Comparison of ENCODE assay signal across 2 mouse cellular contexts in the genomic region with DNA sequence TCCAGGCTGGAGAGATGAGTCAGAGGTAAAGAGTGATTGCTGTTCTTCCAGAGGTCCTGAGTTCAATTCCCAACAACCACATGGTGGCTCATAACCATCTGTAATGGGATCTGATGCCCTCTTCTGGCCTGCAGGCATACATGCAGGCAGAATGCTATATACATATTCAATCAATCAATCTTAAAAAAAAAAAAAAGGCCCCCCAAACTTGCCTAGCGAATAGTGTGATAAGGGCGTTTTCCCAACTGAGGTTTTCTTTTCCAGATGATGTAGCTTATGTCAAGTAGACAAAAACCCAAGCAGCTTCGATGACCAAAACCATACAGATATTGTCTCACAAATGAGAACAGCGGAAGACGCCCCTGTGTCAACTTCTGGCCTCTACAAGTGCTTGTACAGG.
TF ChIP-seq lines count a peak whose summit lies in the region.

No protein-coding gene starts in this region.

TF ChIP-seq in CH12.LX, 34 proteins besides CTCF, POLR2A, EP300 and RAD21:
- peak; percentile 49 for TF ChIP-seq ZNF384 (IDR thresholded peaks at IDR 0.05; ENCODE audit: low read depth, low read length)

TF ChIP-seq in MEL, 35 proteins besides CTCF, POLR2A, EP300 and RAD21:
- TF ChIP-seq SMC3 (IDR thresholded peaks at IDR 0.05; ENCODE audit: low read depth, low read length) = peak; percentile 17; the same call in 1 of the 2 replicates
- peak; percentile 67 for TF ChIP-seq ZNF384 (IDR thresholded peaks at IDR 0.05; ENCODE audit: low read depth, low read length)
